Mouse (Mus musculus) erythroblast, embryonic 14.5 days (primary cell): Measurements from ENCODE around the gene Pigm. TPM values are rescaled to one million over a fixed set of nuclear protein-coding genes. Genes with fewer than 3 reads are reported as not detected.

ENCODE experiments used
- H3K27me3 ChIP-seq: 2 replicates; pipeline ENCODE4 v1.6.1; 2012; ENCODE audit warnings: inconsistent platforms; ENCODE audit not compliant: control insufficient read depth
- H3K36me3 ChIP-seq: 2 replicates; pipeline ENCODE4 v1.6.1; 2012; ENCODE audit warnings: mild to moderate bottlenecking, inconsistent platforms; ENCODE audit not compliant: control insufficient read depth
- H3K4me1 ChIP-seq: 2 replicates; pipeline ENCODE4 v1.6.1; 2012; ENCODE audit warnings: inconsistent platforms; ENCODE audit not compliant: control insufficient read depth
- H3K4me3 ChIP-seq: replicated peaks from 2 replicates; pipeline ENCODE3; 2012; ENCODE audit warnings: moderate library complexity, mild to moderate bottlenecking, inconsistent platforms
- H3K9me3 ChIP-seq: 2 replicates; pipeline ENCODE4 v1.6.1; 2012; ENCODE audit warnings: low read length, inconsistent platforms, mixed read lengths; ENCODE audit not compliant: control insufficient read depth
- GATA1 ChIP-seq: IDR thresholded peaks from 2 replicates; pipeline ENCODE4 v1.6.1; 2012; ENCODE audit warnings: low read length, inconsistent platforms, mixed read lengths
- TAL1 ChIP-seq: IDR thresholded peaks from 3 replicates; pipeline ENCODE4 v1.6.1; 2012; ENCODE audit warnings: low read length, inconsistent platforms, mixed read lengths
- polyA plus RNA-seq: library from polyadenylated mRNA; stranded (reverse); fragments of >175 nt; gene quantifications from 2 replicates; pipeline ENCODE4 v1.2.3, GENCODE M21; 2012

Gene Pigm
- polyA plus RNA-seq, 1 experiment = 0.15 TPM

DNA sequence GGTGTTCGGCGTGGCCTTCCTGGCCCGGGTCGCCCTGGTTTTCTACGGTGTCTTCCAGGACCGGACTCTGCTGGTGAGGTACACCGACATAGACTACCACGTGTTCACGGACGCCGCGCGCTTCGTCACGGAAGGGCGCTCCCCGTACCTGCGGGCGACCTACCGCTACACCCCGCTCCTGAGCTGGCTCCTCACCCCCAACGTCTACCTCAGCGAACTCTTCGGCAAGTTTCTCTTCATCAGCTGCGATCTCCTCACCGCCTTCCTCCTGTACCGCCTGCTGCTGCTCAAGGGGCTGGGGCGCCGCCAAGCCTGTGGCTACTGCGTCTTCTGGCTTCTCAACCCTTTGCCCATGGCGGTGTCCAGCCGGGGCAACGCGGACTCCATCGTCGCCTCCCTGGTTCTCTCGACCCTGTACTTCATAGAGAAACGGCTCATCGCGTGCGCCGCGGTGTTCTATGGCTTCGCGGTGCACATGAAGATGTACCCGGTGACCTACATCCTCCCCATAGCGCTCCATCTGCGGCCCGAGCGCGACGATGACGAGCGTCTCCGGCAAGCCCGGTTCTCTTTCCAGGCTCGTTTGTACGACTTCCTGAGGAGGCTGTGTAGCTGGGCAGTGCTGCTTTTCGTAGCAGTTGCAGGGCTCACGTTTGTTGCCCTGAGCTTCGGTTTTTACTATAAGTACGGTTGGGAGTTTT lies 562 bp downstream of the Pigm start:
- H3K4me3 ChIP-seq = peak overlapping the region; percentile 93
- no peak for TF ChIP-seq GATA1
- TF ChIP-seq TAL1 = no peak
- peaks cover 38% of the 10 kb centered on the region for H3K36me3 ChIP-seq
- peaks cover 42% of the 10 kb centered on the region for H3K4me1 ChIP-seq
- H3K27me3 ChIP-seq = no peaks in the 10 kb centered on the region
- no peaks in the 10 kb centered on the region for H3K9me3 ChIP-seq

GRCm38 (mm10) chr1:172380066-172380465 lies 3.7 kb downstream of the Pigm start:
- no peak overlapping the region for H3K4me3 ChIP-seq
- H3K4me1 ChIP-seq = peaks cover 36% of the 10 kb centered on the region
- H3K36me3 ChIP-seq = peaks cover 46% of the 10 kb centered on the region
- no peaks in the 10 kb centered on the region for H3K9me3 ChIP-seq
- no peak for TF ChIP-seq TAL1
- no peak for TF ChIP-seq GATA1
- no peaks in the 10 kb centered on the region for H3K27me3 ChIP-seq

DNA sequence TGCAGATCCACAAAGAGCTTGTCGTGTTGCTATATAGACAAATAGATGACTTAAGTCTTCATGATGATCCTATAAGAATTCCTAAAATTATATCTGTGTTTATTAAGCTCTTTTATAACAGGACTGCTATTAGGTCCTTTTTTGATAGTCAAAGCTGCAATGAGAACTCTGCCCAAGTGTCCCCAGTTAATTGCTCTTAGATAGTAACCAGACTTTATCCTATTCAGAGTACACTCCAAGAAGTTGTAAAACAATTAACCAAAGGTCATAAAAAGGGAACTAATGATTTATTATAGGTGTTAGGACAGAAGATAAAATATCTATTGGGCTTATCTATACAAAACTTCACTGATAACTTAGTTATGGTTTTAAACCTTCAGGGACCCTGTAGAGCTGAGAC lies 5.7 kb downstream of the Pigm start:
- Histone ChIP-seq H3K36me3 (peaks cover 49% of the 10 kb centered on the region), H3K4me1 (peaks cover 25% of the 10 kb centered on the region), H3K9me3 (no peaks in the 10 kb centered on the region), H3K27me3 (no peaks in the 10 kb centered on the region), H3K4me3 (no peak overlapping the region)
- no peak for TF ChIP-seq TAL1
- no peak for TF ChIP-seq GATA1

DNA sequence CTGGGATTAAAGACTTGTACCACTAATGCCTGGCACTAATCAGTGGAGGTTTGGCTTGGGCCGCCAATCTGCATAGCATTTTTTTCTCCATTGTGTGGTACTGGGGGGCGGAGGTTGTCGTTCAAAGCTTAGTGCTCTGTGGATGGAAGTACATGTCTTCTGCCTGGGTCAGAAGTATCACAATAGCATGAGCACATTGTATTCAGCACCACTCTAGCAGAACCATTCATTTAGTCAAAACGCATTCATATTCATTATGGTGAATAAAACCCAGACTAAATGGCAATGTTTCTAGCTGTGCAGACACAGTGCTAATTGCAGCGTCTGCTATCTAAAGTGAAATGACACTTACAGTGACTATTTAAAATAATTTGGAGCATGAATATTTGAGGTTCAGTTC lies 10.9 kb downstream of the Pigm start:
- peaks cover 11% of the 10 kb centered on the region for H3K36me3 ChIP-seq
- H3K27me3 ChIP-seq = peaks cover 11% of the 10 kb centered on the region
- H3K9me3 ChIP-seq = no peaks in the 10 kb centered on the region
- H3K4me3 ChIP-seq = no peak overlapping the region
- TF ChIP-seq GATA1 (no peak), TAL1 (no peak)
- H3K4me1 ChIP-seq = peaks cover 2% of the 10 kb centered on the region; the same call in 1 of the 2 replicates

DNA sequence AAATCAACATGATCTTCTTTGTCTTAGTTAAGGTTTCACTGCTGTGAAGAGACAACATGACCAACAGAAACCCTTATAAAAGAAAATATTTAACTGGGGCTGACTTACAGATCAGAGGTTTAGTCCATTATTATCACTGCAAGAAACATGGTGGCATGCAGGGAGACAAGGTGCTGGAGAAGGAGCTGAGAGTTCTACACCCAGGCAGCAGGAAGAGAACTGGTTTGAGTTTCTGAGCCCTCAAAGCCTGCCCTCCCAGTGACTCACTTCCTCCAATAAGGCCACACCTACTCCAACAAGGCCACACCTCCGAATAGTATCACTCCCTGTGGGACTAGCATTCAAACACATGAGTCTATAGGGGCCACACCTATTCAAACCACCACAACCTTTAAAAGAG lies 14.4 kb downstream of the Pigm start:
- Histone ChIP-seq H3K4me3 (no peak overlapping the region), H3K36me3 (no peaks in the 10 kb centered on the region; the same call in 1 of the 2 replicates), H3K4me1 (peaks cover 2% of the 10 kb centered on the region; the same call in 1 of the 2 replicates), H3K9me3 (no peaks in the 10 kb centered on the region), H3K27me3 (peaks cover 20% of the 10 kb centered on the region)
- no peak for TF ChIP-seq TAL1
- no peak for TF ChIP-seq GATA1

- TF ChIP-seq GATA1 (no peak), TAL1 (no peak)
- Histone ChIP-seq H3K36me3 (no peaks in the 10 kb centered on the region), H3K4me3 (no peak overlapping the region)
Observed at GRCm38 (mm10) chr1:172391807-172392581, 15.6 kb downstream of the Pigm start.

GRCm38 (mm10) chr1:172392643-172393170 lies 16.4 kb downstream of the Pigm start:
- no peak for TF ChIP-seq GATA1
- no peak for TF ChIP-seq TAL1
- Histone ChIP-seq H3K4me1 (peaks cover 2% of the 10 kb centered on the region; the same call in 1 of the 2 replicates), H3K36me3 (no peaks in the 10 kb centered on the region), H3K4me3 (no peak overlapping the region), H3K9me3 (no peaks in the 10 kb centered on the region), H3K27me3 (peaks cover 20% of the 10 kb centered on the region)

More at GRCm38 (mm10) chr1:172391807-172392581, 15.6 kb downstream of the Pigm start:
- H3K27me3 ChIP-seq = peaks cover 20% of the 10 kb centered on the region
- no peaks in the 10 kb centered on the region for H3K9me3 ChIP-seq
- H3K4me1 ChIP-seq = peaks cover 2% of the 10 kb centered on the region; the same call in 1 of the 2 replicates

- Histone ChIP-seq H3K36me3 (no peaks in the 10 kb centered on the region), H3K4me3 (no peak overlapping the region), H3K9me3 (no peaks in the 10 kb centered on the region), H3K27me3 (peaks cover 20% of the 10 kb centered on the region), H3K4me1 (peaks cover 2% of the 10 kb centered on the region; the same call in 1 of the 2 replicates)
- TF ChIP-seq TAL1 = no peak
- TF ChIP-seq GATA1 = no peak
Observed at GRCm38 (mm10) chr1:172393739-172394138, 17.4 kb downstream of the Pigm start.

- Histone ChIP-seq H3K4me3 (no peak overlapping the region), H3K4me1 (no peaks in the 10 kb centered on the region), H3K36me3 (no peaks in the 10 kb centered on the region), H3K27me3 (peaks cover 10% of the 10 kb centered on the region), H3K9me3 (no peaks in the 10 kb centered on the region)
- TF ChIP-seq GATA1 (no peak), TAL1 (no peak)
Observed at GRCm38 (mm10) chr1:172396996-172397752, 20.8 kb downstream of the Pigm start.
